Mouse (Mus musculus) liver, adult 2 months (tissue): ENCODE measurements around the gene Dynll1.

Source experiments
- CTCF ChIP-seq: fragments of 200-500 bp; IDR thresholded peaks from 2 replicates; pipeline ENCODE4 v1.5.1; 2011; ENCODE audit warnings: low read depth, low read length, control low read depth
- POLR2A ChIP-seq: fragments of 200-500 bp; IDR thresholded peaks from 2 replicates; pipeline ENCODE4 v1.6.1; 2011; ENCODE audit warnings: low read length, control low read depth; ENCODE audit not compliant: insufficient read depth; ENCODE audit errors: extremely low read depth

GRCm38 (mm10) chr5:115341314-115342165, 40.7 kb upstream of the Dynll1 start:
- TF ChIP-seq CTCF (no peak), POLR2A (no peak)
